Mouse (Mus musculus): ENCODE data around the gene 1700020A23Rik.
A peak's percentile ranks its signal among the peaks of the same experiment; 100 is the strongest.
"Not testable (repeated sequence)": the region's sequence is repeated elsewhere in the genome, so short reads cannot be mapped to it uniquely, and the experiment has no call there.

The 1700020A23Rik gene

DNA sequence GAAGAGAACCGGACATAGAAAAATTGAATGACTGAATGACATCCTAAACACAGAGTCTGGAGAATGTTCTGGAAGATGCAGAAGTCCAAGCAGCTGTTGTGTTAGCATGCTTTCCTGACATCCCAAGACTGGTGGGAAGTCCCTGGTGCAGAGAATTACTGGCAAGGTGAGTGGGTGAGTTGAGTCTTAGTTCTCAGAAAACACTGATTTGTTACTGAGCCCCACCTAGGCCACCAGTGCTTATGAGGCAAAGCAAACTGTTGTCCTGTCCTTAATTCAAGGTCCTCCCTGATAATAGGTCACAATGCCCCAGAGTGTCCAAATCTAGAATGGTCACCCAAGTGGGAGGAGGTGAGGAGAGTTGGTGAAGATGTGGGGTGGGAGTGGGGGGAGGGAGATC lies at the start of gene 1700020A23Rik, which contains the start of gene Gm28372:
1700020A23Rik (plus strand) TSS at position 321 of the 400 bp plus-strand sequence.
Gm28372 (plus strand) TSS at position 301 of the 400 bp plus-strand sequence.
- no peak for DNase-seq

DNA sequence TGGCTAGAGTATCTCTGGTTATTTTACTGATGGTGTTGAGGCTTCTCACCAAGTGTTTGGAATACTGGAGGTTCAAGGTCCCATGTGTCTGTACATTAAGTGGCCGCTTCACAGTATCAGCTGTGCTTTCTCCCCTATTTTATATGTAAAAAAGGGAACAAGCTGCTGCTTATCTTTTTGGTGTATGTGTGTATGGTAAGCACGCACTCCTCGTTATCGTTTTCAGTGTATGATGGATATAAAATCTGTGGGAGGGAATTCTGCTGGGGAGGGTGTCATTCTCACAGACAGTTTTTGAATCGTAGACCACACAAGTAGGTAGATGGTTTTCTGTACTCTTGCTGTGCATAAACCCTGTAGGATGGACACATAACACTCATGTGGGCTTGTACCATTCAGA lies 47.5 kb upstream of the 1700020A23Rik start:
- no peak for DNase-seq

DNA sequence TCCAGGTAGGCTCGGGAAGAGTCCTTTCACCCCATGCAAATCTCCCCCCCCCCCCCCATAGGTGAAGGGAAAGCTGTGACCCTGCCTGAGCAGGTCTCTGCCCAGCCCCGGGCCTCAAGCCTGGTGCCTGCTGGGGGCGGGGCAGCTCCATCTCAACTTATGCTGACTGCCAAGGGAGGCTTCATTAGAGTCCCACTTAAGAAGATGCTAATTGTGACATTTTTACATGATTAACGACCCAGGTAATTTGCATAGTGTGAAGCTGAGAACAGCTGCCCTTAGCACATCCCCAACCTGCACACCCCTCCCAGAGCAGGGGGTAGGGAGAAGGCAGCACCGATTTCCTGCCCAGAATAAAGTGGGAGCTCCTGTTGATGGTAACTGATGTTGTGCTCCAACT lies 46.2 kb upstream of the 1700020A23Rik start:
- DNase-seq = no peak

DNA sequence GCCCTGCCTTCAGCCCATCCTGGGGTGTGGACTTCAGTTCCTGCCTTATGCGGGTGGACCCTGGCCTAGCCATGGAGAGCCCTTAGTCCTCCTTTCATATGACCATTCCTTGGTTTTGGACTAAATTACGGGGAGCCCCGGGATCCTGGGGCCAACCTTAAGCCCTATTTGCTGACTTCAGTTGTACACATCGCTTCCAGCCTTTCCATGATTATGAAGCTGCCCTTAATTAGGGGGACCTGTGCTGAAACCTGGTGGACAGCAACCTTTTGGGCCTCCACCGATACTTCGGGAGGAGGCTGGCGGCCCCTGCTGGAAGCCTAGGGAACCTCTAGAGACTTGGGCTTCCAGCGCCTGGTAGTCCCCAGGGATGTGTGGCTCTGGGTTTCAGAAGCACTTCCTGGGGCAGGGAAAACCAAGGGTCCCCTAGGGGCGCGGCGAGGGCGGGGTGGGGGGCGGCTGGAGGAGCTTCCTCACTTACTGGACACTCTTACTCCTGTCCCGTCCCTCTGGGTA lies 42.5 kb upstream of the 1700020A23Rik start:
- peak; percentile 83 for DNase-seq

DNA sequence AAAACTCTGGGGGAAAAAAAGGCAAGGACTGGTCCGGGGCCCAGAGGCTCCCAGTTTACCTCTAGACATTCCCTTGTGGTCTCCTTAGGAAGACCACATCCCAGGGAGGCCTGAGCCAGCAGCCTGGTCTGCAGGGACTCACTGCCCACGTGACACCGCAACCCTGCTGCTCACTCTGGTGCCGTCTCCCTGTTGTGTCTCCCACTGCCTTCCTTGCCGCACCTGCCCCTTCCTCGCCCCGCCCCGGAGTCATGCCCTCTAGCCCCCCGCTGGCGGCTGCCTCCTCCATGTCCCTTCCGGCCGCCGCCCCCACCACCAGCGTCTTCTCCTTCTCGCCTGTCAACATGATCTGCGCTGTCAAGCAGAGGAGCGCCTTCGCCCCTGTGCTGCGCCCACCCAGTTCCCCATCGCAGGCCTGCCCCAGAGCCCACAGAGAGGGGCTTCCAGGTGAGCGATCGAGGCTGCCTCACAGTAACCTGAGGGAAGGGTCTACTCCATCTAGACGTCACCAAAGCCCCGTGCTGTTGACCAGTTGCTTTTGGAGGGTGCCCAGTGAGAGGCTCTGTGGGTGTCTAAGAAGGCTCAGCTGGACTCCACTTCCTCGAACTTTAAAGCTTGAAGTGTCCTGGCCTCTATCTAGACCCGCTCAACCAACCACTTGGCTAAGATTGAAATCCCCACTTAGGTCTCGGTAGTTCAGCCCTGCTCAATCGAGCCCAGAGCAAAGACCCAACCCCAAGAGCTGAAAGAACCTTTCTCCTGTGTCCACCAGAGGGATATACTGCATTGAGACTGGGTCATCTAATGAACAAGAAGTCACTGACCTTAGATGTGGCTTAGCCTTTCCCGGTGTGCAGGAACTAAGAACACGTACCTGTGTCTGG lies 39.6 kb upstream of the 1700020A23Rik start:
- DNase-seq = peak; percentile 32

DNA sequence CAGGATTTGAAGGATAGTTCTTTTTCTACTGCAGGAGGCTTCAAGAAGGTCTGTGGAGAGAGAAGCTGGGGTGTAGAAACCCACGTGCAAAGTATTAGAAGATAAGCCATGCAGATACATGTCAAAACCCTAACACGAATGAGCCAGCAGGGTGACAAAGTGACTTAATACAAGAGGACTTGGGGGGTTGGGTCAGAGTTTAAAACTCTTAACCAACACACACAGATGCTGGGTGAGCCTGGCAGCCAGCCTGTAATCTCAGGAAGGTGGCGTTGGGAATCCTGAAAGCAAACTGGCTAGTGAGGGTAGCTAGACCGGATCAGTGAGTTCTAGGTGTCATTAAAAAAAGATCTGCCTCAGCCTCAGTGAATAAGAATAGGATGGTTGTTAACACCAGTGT lies 37.7 kb upstream of the 1700020A23Rik start:
- no peak for DNase-seq

DNA sequence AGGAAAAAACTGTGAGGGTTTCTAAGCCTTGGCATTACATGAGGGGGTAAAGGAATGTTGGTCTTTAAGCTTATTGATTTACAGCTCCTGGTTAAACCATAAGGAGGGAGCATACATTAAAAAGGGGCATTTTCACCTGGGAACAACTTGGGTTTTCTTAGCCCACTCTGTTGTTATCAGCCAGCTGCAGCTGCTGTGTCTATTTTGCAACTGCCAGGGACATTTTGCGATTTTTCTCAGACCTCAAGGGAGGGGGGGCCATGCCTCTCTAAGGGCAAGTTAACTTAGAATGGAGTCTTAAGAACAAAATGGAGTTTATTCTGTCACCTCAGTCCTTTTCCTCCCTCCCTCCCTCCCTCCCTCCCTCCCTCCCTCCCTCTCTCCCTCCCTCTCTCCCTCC lies 32.0 kb upstream of the 1700020A23Rik start:
- not testable (repeated sequence) for DNase-seq

DNA sequence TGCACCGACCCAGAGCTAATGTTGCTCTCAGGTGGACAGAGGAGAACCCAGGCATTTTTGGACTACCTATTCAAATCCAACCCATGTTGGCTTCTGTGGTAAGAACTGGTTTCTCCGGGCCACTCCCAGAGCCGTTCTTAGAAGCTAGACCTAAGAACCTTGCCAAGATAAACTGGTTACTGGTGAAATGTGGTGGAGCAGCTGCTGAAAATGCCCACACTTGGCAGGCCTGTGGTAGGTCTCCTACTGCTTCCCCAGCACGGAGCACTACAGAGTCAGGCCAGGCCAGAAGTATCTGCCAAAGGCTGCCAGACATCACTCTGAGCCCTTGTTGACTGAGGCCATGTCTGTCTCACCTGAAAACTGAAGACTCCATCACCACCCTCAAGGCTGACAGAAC lies 30.1 kb upstream of the 1700020A23Rik start:
- DNase-seq = no peak

DNA sequence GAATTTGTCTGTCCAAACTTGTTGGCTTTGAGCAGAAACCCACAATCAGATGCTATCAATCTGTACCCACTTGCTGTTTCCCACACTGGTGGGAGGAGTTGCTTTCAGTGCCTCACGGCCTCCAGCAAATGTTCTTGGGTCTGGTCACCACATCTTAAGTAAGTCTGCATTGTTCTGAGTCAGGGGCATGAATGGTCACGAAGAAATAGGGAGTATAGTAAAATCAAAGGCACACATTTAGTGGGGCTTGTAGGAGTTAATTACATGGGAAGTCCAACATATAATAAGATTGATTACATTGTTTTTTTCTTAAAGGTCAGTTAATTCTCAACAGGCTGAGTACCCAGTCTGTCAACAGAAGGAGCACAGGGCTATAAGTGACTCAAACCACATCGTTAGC lies 21.9 kb upstream of the 1700020A23Rik start:
- no peak for DNase-seq

DNA sequence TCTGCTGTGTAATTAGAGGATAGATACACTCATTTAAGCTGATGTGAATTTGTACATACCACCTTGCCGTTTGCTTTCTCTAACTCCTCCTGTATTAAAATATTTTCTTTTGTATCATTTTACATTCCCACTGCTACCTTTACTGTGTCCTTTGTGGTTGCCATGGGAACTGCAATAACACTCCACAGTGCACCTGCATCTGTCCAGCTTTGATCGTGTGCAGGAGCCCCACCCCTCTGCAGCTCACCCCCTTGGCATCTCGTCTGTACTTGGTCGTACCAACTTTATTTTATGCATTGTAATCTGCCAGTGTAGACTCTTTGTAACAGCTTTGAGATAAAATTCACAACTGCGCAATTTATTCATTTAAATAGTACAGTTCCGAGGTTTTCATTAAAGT lies 21.2 kb upstream of the 1700020A23Rik start:
- no peak for DNase-seq

DNA sequence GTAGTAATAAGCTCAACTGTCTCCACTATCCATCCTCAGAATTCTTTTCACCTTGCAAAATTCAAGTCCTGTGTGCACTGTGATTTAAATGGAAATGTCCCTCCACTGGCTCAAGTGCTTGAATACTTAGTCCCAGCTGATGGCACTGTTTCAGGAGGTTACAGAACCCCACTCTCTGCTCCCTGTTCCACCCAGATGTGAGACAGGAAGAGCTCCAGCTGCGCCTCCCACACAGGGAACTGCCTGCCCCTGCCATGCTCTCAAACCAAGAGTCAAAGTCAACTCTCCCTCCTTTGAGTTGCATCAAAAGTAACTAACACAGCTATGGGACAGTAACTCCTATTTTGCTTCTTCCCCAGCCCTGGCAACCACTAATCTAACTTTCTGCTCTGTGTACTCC lies 18.8 kb upstream of the 1700020A23Rik start:
- no peak for DNase-seq

DNA sequence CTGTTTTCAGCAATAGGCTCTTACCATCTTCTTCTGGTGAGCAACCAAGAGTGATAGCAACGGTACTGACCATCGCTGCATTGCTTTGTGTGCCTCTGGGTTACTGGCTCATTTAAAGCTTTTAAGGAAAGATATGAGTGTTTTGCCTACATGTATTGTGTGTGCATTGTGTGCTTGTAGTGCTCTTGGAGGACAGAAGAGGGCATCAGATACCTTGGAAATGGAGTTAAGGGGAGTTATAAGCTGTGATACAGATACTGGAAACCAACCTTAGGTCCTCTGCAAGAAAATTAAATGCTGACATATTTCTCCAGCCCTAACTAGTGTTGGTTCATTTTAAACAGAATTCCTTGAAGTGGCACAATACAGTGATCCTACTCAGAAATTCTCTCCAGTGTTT lies 16.3 kb upstream of the 1700020A23Rik start:
- DNase-seq = no peak

DNA sequence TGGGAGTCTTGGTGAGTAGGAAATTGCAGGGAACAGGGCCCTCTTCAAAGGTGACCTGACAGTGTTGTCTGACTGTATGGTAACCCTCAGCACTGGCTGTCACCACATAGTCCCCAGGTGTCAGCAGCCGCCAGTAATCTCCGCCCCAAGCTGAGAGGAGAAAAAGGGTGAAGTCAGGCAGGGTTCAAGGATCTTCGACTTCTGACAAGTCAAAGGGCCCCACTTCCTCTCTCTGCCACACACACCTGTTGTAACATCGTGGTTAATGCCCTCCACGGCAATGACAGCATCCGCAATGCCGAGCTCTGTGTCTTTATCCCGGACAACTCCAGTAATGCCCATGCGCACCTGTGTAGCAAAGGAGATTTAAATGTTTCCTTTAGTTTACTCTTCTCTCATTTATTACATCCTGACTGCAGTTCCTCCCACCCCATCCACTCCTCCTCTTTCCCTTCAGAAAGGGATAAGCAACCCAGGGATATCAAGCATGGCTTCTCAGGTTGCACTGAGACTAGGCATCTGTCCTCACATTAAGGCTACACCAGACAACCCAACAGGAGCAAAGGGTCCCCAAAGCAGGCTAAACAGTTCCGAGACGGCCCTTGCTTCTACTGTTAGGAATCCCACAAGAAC lies 13.9 kb upstream of the 1700020A23Rik start:
- DNase-seq = no peak

DNA sequence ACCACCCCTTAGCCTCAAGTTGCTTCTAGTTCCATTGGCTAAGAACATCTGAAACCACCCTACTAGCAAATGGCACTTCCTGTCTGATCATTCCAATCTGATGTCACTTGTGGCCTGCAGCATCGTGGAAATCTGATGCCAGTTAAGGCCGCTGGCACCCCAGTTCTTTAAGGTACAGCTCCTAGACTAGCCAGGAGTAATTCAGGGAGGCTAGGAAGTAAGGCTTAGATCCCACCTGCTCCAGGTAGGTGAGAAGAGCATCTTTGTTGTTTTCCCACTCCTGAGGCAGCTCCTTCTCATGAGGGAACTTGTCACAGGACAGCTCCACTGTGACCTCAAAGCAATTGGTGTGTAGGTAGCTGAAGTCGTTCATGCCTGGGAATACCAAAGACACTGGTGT lies 12.2 kb upstream of the 1700020A23Rik start:
- DNase-seq = no peak

DNA sequence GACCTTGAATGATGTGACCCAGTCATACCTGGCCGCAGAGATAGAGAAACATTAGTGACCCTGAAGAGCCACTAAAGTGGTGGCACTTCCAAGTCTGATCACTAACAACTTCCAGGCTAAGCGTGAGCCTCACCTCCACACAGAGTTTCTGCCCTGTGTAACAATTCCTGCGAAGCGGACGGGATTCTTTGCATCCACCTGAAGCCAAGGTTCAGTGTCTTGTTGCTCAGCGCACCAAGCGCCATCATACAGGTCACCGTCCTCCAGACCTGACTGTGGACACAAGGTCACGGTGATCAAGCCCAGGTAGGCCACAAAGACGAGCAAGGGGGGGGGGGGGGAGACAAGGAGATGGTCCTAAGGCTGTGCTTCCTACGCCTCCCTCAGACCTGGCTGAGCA lies 9.4 kb upstream of the 1700020A23Rik start:
- DNase-seq = no peak

DNA sequence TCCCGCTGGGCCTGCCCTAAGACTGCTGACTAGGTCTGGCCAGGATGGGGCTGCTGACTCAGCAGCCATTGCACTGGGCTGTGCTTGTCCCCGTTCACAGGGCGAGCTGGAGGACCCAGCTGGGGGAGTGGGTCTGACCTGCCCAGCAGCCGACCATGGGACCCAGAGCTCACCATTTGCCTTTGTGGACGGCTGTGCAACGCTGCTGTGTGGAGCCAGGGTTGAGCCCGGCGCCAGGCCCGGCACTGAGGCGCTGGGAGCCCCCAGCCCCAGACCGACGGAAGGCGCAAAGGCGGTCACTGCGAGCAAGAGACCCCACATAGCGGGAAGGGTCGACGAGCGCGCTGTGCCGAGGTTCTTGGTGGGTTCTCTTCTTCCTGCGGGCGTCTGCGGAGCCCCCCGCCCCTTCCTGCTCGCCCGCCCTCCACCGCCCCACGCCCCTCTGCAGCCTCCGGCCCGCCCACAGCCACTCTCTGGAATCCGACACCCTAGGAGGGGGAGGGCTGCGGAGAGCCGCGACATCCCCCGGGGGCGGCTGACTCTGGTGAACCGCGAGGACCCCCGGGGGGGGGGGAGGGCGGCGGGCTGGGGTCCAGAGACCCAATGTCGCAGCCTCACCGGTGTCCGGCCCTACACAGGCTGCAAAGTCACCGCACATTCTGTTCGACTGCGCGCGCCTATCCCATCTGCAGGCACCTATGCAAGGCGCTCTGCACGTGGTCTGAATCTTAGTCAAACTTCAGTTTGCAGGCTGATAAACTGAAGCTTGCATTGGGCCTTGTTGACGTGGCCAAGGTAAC lies 7.7 kb upstream of the 1700020A23Rik start, which contains the start of gene Cpxm1:
Cpxm1 (minus strand) TSS at position 389 of the 800 bp plus-strand sequence.
- DNase-seq = peak; percentile 89

DNA sequence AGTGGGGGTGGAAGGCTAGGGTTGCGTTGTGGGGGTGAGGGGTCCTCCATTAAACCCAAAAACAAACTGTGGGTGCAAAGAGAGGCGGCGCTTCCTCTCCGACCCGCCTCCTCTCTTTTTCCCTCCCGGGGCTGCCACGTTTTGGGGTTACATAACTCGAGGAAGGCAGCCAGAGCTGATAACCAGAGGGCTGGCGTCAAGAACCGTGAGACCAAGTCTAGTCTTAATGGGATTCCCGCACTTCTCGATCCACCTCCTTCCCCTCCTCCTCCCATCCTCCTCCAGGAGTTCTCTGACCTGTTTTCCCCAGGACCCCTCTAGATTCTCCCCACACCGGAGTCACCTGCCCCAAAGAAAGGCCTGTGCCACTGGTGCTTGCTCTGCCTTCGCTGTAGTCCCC lies 7.0 kb upstream of the 1700020A23Rik start:
- DNase-seq = peak; percentile 34

DNA sequence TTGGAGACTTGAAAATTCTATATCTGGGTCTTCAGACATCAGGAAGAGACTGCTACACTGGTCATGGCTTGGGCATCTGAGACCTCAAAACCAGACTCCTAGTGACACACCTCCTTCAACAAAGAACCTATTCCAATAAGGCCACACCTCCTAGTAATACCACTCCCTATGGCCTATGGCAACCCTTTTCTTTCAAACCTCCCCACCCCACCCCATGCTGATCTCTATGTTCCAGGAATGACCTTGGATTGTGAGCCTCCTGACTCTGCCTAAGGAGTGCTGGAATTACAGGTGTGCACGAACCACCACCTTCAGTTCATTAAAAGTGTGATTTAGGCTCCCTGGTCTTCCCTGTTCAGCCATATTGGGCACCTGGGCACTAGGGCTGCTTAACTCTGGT lies 5.0 kb upstream of the 1700020A23Rik start:
- DNase-seq = no peak

DNA sequence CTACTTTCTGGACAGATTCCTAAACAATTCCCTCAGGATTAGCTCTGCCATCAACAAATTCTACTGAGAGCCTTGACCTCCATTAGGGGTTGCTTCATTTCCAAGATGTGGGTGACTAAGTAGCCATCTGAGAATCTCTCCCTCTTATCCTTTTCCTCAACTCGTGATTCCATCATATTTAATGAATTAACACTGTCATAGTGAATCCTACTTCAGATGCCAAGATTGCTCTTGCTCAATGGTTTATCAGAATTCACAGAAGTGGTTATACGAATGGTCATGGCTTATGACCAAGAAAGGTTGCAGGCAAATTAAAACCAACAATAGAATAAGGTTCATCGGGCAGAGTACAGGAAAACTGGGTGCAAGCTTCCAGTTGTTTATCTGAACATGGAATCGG lies 3.2 kb upstream of the 1700020A23Rik start:
- no peak for DNase-seq

DNA sequence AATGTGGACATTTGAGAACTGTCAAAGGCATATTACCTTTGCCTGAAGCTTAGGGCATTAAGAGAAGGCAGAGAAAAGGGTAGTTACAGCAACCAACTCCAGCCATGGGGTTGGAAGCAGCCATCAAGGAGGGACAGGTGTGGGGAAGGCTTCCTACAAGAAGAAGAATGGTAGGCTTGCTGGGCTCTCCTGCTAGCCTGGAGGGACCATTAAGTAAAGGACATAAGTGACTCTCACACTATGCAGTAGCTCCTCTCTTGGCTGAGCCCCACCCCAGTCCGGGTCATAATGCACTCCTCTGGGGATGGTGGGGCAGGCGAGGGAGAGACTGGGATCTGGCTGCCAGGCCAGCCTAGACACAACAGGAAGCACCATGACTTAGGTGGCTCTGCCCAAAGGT lies 1.1 kb downstream of the 1700020A23Rik start, which contains the start of gene Tmem239:
Tmem239 (plus strand) TSS at position 301 of the 400 bp plus-strand sequence.
- DNase-seq = no peak

DNA sequence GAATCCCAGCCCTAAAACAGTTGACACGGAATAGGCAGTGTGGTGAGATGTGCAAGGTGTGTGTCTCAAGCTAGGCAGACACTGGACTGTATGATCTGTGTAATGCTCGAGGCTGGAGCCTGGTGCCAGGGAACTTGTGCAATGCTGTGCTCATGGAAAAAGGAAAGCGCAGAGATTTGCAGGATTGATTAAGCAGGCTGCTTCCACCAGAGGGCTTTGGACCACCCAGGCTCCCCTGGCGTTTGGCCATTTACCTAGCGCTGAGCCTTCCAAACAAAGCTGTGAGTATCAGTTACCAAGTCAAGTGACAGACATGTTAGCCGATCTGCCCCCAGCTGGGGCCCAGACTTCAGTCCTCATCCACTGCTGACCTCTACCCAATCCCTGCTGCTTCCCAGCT lies 3.1 kb downstream of the 1700020A23Rik start:
- peak; percentile 75 for DNase-seq

DNA sequence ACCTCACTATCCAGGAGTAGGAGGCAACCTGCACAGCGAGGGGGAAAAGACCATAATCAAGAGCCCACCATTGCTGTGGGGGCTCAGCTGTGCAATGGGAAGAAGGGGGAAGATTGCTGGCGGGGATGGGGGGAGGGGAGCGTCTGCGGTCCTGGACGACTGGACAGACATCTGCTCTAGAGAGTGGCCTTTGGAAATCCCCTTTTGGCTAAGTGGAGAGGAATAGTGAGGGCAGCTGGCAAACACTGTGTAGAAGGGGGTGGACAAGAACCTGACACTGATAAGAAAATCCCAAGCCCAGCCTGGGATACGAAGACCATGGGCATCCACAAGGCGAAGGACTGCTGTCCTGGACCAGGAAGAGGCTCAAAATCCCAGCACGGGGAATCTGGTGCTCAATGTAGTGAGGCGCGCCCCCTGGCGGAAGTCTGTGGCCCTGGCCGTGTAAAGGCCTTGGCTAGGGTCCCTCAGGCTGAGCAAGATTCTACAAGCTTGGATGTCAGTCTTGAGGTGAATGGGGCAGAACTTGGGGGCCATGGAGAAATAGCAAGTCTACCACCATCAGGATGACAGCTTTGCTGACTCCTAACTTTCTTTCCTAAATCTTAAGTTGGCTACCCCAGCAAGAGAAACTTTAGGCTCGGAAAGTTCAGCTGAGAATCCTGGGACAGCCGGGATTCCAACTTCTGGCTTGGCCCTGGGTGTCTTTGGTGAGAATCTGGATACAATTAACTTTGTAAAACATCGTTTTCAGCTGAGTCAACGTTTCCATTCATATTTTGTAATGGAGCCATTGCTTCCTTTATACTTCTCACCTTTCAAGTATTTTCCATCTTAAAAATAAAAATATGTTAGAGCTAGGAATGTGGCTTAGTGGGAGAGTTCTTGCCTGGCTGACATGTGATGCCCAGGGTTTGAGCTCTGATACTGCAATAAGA lies 6.8 kb downstream of the 1700020A23Rik start:
- DNase-seq = peak; percentile 93

All from embryo, embryonic 11 days (tissue).